Mouse (Mus musculus): ENCODE measurements around the gene Polh. TPM values are rescaled to one million over a fixed set of nuclear protein-coding genes. Genes with fewer than 3 reads are reported as not detected.

The Polh gene
- polyA plus RNA-seq, 1 experiment from 2014 or later, result 8.0 TPM

DNA sequence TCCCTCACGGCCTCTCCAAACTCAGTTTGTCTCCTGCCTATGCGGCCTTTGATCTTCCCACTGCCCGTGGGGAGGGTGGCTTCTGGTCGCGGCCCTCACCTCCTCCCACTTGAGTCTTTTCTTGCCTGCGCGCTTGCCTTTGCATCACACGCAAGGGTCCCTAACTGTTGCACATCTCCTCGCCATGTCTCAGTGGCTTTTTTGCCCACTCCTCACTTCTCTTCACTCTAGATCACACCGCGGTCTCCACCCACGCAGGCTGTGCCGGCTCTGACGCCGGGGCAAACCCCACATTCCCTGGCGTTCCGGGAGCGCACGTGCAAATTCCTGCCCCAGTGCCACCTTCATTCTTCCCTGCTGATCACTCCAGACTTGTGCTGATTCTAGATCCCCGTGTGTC, 633 bp upstream of the Polh start:
- peak; percentile 37 for ATAC-seq (ENCODE audit: low FRiP score, low TSS enrichment)
- Histone ChIP-seq H3K36me3 (ENCODE audit: control insufficient read depth, insufficient read depth, low read length) (peaks cover 16% of the 10 kb centered on the region), H3K4me2 (replicated peaks; ENCODE audit: low read depth) (peak overlapping the region; percentile 86), H3K4me3 (ENCODE audit: low read depth, low read length) (peak overlapping the region; percentile 90), H3K27me3 (ENCODE audit: control insufficient read depth, insufficient read depth, low read length) (no peaks in the 10 kb centered on the region), H3K9me3 (ENCODE audit: control insufficient read depth, low read length) (no peaks in the 10 kb centered on the region), H3K9ac (ENCODE audit: low read length) (peak overlapping the region; percentile 83), H3K4me1 (replicated peaks; ENCODE audit: control insufficient read depth, insufficient read depth) (no peaks in the 10 kb centered on the region), H3K27ac (replicated peaks) (peak overlapping the region; percentile 85)
- under 1% methylated on average over 20 of the region's 20 CpGs for WGBS
- peak; percentile 58 for DNase-seq (ENCODE audit: low spot score)
- TF ChIP-seq EP300 (optimal IDR thresholded peaks at IDR 0.05), result no peak
- no peak for TF ChIP-seq CTCF (IDR thresholded peaks at IDR 0.05; ENCODE audit: low read depth)

DNA sequence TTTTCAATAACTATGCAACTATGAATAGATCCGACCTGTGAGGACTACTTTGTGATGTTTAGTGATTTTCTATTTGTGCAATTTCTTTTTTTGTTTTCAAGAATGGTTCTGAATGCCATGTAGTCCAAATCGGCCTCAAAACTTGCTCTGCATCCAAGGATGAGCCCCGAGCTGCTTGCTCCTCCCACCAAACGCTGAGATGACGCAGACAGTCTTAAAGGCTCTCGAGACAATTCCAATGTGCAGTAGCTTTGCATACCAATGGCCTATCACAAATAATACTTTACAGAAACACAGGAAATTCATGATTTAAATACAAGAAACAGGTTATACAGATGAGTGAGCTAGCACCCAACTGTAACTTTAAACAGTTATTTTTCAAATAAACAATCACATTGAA, 1.3 kb downstream of the Polh start:
- Histone ChIP-seq H3K4me3 (ENCODE audit: low read depth, low read length) (no peak overlapping the region), H3K9me3 (ENCODE audit: control insufficient read depth, low read length) (no peaks in the 10 kb centered on the region), H3K27me3 (ENCODE audit: control insufficient read depth, insufficient read depth, low read length) (no peaks in the 10 kb centered on the region), H3K4me1 (replicated peaks; ENCODE audit: control insufficient read depth, insufficient read depth) (no peaks in the 10 kb centered on the region), H3K4me2 (replicated peaks; ENCODE audit: low read depth) (peak overlapping the region; percentile 86), H3K27ac (replicated peaks) (no peak overlapping the region), H3K9ac (ENCODE audit: low read length) (no peak overlapping the region), H3K36me3 (ENCODE audit: control insufficient read depth, insufficient read depth, low read length) (peaks cover 5% of the 10 kb centered on the region)
- WGBS, result 32% methylated on average over 6 of the region's 6 CpGs
- ATAC-seq (ENCODE audit: low FRiP score, low TSS enrichment) (no peak), DNase-seq (ENCODE audit: low spot score) (no peak)
- no peak for TF ChIP-seq EP300 (optimal IDR thresholded peaks at IDR 0.05)
- no peak for TF ChIP-seq CTCF (IDR thresholded peaks at IDR 0.05; ENCODE audit: low read depth)

DNA sequence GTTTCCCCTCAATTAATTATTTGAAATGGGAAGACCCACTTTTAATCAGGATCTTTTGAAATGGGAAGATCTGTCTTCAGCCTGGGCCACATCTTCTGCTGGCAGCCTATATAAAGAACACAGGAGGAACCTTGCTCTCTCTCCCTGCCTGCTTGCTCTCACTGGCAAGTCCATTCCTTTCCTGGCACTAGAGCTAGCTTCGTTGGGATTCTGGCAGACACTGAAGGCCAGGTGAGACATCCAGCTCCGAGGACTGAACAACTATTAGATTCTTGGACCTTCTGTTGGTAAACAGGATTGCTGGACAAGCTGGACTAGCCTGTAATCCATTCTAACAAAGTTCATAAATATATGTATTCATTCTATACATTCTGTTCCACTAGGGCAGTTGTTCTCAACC, 13.6 kb downstream of the Polh start:
- H3K9me3 ChIP-seq (ENCODE audit: control insufficient read depth, low read length), result no peaks in the 10 kb centered on the region
- H3K36me3 ChIP-seq (ENCODE audit: control insufficient read depth, insufficient read depth, low read length), result peaks cover 18% of the 10 kb centered on the region
- ATAC-seq (ENCODE audit: low FRiP score, low TSS enrichment) (no peak), DNase-seq (ENCODE audit: low spot score) (no peak)
- H3K9ac ChIP-seq (ENCODE audit: low read length), result no peak overlapping the region
- H3K4me1 ChIP-seq (replicated peaks; ENCODE audit: control insufficient read depth, insufficient read depth), result no peaks in the 10 kb centered on the region
- TF ChIP-seq EP300 (optimal IDR thresholded peaks at IDR 0.05) (no peak), CTCF (IDR thresholded peaks at IDR 0.05; ENCODE audit: low read depth) (no peak)
- no peak overlapping the region for H3K4me3 ChIP-seq (ENCODE audit: low read depth, low read length)
- H3K27me3 ChIP-seq (ENCODE audit: control insufficient read depth, insufficient read depth, low read length), result no peaks in the 10 kb centered on the region
- WGBS, result 85% methylated on average over 2 of the region's 2 CpGs
- no peak overlapping the region for H3K27ac ChIP-seq (replicated peaks)
- no peak overlapping the region for H3K4me2 ChIP-seq (replicated peaks; ENCODE audit: low read depth)

DNA sequence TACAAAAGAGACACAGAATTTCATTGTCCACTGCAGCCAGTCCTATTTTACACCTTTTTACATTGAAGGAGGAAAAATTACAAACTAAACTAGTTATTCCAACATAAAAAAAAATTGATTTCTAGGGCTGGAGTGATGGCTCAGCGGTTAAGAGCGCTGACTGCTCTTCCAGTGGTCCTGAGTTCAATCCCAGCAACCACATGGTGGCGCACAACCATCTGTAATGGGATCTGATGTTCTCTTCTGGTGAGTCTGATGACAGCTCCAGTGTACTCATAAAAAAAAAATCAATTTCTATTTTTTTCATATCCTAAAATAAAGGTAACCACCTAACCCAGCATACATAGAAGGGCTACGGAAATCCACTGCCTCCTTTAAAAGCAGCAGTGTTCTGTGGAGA, 20.2 kb downstream of the Polh start:
- no peak for ATAC-seq (ENCODE audit: low FRiP score, low TSS enrichment)
- Histone ChIP-seq H3K4me2 (replicated peaks; ENCODE audit: low read depth) (no peak overlapping the region), H3K4me1 (replicated peaks; ENCODE audit: control insufficient read depth, insufficient read depth) (no peaks in the 10 kb centered on the region), H3K27ac (replicated peaks) (no peak overlapping the region), H3K27me3 (ENCODE audit: control insufficient read depth, insufficient read depth, low read length) (no peaks in the 10 kb centered on the region), H3K9me3 (ENCODE audit: control insufficient read depth, low read length) (no peaks in the 10 kb centered on the region), H3K4me3 (ENCODE audit: low read depth, low read length) (no peak overlapping the region), H3K36me3 (ENCODE audit: control insufficient read depth, insufficient read depth, low read length) (peaks cover 18% of the 10 kb centered on the region), H3K9ac (ENCODE audit: low read length) (no peak overlapping the region)
- no peak for DNase-seq (ENCODE audit: low spot score)
- WGBS, result 84% methylated on average over 4 of the region's 4 CpGs
- no peak for TF ChIP-seq EP300 (optimal IDR thresholded peaks at IDR 0.05)
- TF ChIP-seq CTCF (IDR thresholded peaks at IDR 0.05; ENCODE audit: low read depth), result peak; percentile 64

DNA sequence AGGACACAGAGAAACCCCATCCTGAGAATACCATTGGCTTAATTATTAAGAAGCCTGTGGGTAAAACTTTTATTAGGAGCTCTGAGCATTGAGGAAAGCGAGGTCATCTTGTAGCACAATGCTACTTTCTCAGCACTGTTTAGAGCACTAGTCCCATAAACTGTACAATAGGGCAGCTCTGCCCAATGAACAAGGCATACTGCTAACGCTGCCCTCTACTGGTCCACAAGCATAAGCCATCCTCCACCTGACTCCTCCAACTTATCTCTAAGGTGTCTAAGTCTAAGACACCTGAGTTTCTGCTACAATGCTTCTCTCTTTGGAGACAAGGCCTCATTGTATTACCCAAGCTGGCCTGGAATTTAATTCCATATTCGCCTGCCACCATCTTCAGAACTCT, 31.9 kb downstream of the Polh start:
- peaks cover 30% of the 10 kb centered on the region for H3K36me3 ChIP-seq (ENCODE audit: control insufficient read depth, insufficient read depth, low read length)
- DNase-seq (ENCODE audit: low spot score) (no peak), ATAC-seq (ENCODE audit: low FRiP score, low TSS enrichment) (0 out of 2 replicates have a peak, but pooled peaks have one; percentile 39)
- H3K4me2 ChIP-seq (replicated peaks; ENCODE audit: low read depth), result no peak overlapping the region
- H3K9ac ChIP-seq (ENCODE audit: low read length), result no peak overlapping the region
- 73% methylated on average over 3 of the region's 3 CpGs for WGBS
- H3K4me1 ChIP-seq (replicated peaks; ENCODE audit: control insufficient read depth, insufficient read depth), result no peaks in the 10 kb centered on the region
- no peak overlapping the region for H3K4me3 ChIP-seq (ENCODE audit: low read depth, low read length)
- peak; percentile 80 for TF ChIP-seq CTCF (IDR thresholded peaks at IDR 0.05; ENCODE audit: low read depth)
- TF ChIP-seq EP300 (optimal IDR thresholded peaks at IDR 0.05), result no peak
- H3K9me3 ChIP-seq (ENCODE audit: control insufficient read depth, low read length), result no peaks in the 10 kb centered on the region
- H3K27me3 ChIP-seq (ENCODE audit: control insufficient read depth, insufficient read depth, low read length), result no peaks in the 10 kb centered on the region
- H3K27ac ChIP-seq (replicated peaks), result no peak overlapping the region

DNA sequence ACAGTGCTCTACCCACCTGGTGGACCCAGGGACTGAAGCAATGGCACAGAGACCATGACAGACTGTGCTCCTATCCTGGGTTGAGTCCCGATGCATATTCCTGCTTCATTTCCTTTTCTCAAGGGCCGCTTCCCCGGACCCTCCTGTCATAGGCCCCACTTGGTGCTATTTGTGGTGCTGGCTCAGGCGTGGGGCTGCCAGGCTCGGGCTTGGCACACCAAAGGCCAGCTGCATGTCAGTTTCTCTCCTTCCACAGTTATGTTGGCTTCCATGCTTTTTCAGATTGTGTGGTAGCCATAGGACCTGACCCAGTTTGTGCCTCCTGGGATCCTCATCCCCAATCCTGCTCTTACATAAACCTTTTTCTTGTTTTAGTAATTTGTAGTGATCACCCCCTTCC, 33.7 kb downstream of the Polh start:
- no peak overlapping the region for H3K9ac ChIP-seq (ENCODE audit: low read length)
- DNase-seq (ENCODE audit: low spot score) (no peak), ATAC-seq (ENCODE audit: low FRiP score, low TSS enrichment) (no peak)
- H3K4me1 ChIP-seq (replicated peaks; ENCODE audit: control insufficient read depth, insufficient read depth), result no peaks in the 10 kb centered on the region
- H3K9me3 ChIP-seq (ENCODE audit: control insufficient read depth, low read length), result no peaks in the 10 kb centered on the region
- no peak overlapping the region for H3K4me2 ChIP-seq (replicated peaks; ENCODE audit: low read depth)
- no peaks in the 10 kb centered on the region for H3K27me3 ChIP-seq (ENCODE audit: control insufficient read depth, insufficient read depth, low read length)
- TF ChIP-seq EP300 (optimal IDR thresholded peaks at IDR 0.05) (no peak), CTCF (IDR thresholded peaks at IDR 0.05; ENCODE audit: low read depth) (no peak)
- no peak overlapping the region for H3K27ac ChIP-seq (replicated peaks)
- no peak overlapping the region for H3K4me3 ChIP-seq (ENCODE audit: low read depth, low read length)
- H3K36me3 ChIP-seq (ENCODE audit: control insufficient read depth, insufficient read depth, low read length), result peaks cover 39% of the 10 kb centered on the region
- 89% methylated on average over 5 of the region's 5 CpGs for WGBS
